ENCODE assay signal across 11 mouse cellular contexts in the genomic region with DNA sequence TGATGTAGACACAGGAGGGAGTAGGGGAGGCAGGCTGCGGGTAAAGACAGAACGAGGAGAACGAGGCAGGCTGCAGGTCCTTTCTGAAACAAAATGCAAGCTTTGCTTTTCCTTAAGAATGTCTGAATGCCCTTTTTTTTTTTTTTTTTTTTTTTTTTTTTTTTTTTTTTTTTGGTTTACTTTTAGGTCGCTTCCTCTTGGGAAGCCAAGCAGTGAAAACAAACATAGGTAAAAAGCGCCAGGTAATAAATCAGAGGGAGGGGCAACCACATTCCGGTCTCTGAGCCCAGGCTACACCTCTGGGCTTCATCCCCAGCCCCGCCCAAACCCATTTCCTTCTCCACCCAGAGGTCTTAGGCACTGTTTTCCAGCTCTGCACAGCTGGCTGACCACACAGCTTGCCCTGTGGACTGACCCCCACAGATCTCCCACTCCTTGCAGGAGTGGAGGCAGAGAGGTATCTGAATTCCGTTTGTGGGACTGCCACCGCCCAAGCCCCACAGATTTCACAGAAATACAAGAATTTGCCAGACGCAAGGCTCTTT. TPM values are rescaled to one million over a fixed set of nuclear protein-coding genes. Genes with fewer than 3 reads are reported as not detected.
DNase-seq lines count a peak whose midpoint lies in the region; ATAC-seq and TF ChIP-seq lines count a peak whose summit lies in the region.
"Had no signal": no experiment of that assay in that cellular context is flagged by ENCODE, and none has a peak within 500 bp of the region (broad histone marks: within the 10 kb centered on the region; RNA-seq: fewer than 3 reads in every experiment).

No protein-coding gene starts in this region.

- H3K4me1 ChIP-seq in embryonic facial prominence, embryonic 12.5 days, result peaks cover 15% of the 10 kb centered on the region; the same call in 1 of the 2 replicates
- H3K4me1 ChIP-seq in kidney, postnatal 0 days (replicated peaks; ENCODE audit: insufficient read depth, low read length), result peaks cover 4% of the 10 kb centered on the region; the same call in 1 of the 2 replicates
- H3K4me1 ChIP-seq in forebrain, embryonic 15.5 days, result peaks cover 20% of the 10 kb centered on the region; the same call in 1 of the 2 replicates

- H3K27me3 ChIP-seq in embryonic facial prominence, embryonic 12.5 days, result peaks cover 7% of the 10 kb centered on the region; the same call in 1 of the 2 replicates
- H3K27me3 ChIP-seq in kidney, postnatal 0 days (ENCODE audit: insufficient read depth, low read length), result no peaks in the 10 kb centered on the region
- H3K27me3 ChIP-seq in forebrain, embryonic 15.5 days, result no peaks in the 10 kb centered on the region

- no peaks in the 10 kb centered on the region for H3K9me3 ChIP-seq in embryonic facial prominence, embryonic 12.5 days
- H3K9me3 ChIP-seq in kidney, postnatal 0 days (replicated peaks; ENCODE audit: low read length), result no peaks in the 10 kb centered on the region
- H3K9me3 ChIP-seq in forebrain, embryonic 15.5 days, result no peaks in the 10 kb centered on the region; the same call in 1 of the 2 replicates
- H3K9me3 ChIP-seq: G1E had no signal

- no peak for ATAC-seq in embryonic facial prominence, embryonic 12.5 days (ENCODE audit: insufficient number of reproducible peaks, insufficient read depth, low FRiP score, low TSS enrichment)
- ATAC-seq in kidney, postnatal 0 days (replicated peaks; ENCODE audit: low FRiP score, low read depth), result peak; percentile 78
- no peak for ATAC-seq in forebrain, embryonic 15.5 days (replicated peaks)

- no peak overlapping the region for H3K9ac ChIP-seq in embryonic facial prominence, embryonic 12.5 days
- peak overlapping the region; percentile 4; the same call in 1 of the 2 replicates for H3K9ac ChIP-seq in kidney, postnatal 0 days (ENCODE audit: low read depth, low read length)
- no peak overlapping the region for H3K9ac ChIP-seq in forebrain, embryonic 15.5 days (replicated peaks)

- H3K4me2 ChIP-seq in embryonic facial prominence, embryonic 12.5 days (replicated peaks), result peak overlapping the region; percentile 48
- H3K4me2 ChIP-seq in kidney, postnatal 0 days (ENCODE audit: low read length), result peak overlapping the region; percentile 50
- H3K4me2 ChIP-seq in forebrain, embryonic 15.5 days (replicated peaks), result no peak overlapping the region

- H3K4me3 ChIP-seq in layer of hippocampus, adult 2 months, result no peak overlapping the region
- peak overlapping the region; percentile 30 for H3K4me3 ChIP-seq in embryonic facial prominence, embryonic 12.5 days
- peak overlapping the region; percentile 29; the same call in 1 of the 2 replicates for H3K4me3 ChIP-seq in kidney, postnatal 0 days (replicated peaks; ENCODE audit: low read depth, low read length)
- H3K4me3 ChIP-seq in forebrain, embryonic 15.5 days, result no peak overlapping the region

- H3K27ac ChIP-seq in layer of hippocampus, adult 2 months, result peak overlapping the region; percentile 23; the same call in 1 of the 2 replicates
- H3K27ac ChIP-seq in embryonic facial prominence, embryonic 12.5 days, result no peak overlapping the region
- H3K27ac ChIP-seq in kidney, postnatal 0 days, result no peak overlapping the region
- H3K27ac ChIP-seq in forebrain, embryonic 15.5 days (replicated peaks), result no peak overlapping the region

- 0 out of 2 replicates have a peak, but pooled peaks cover 3% of the 10 kb centered on the region for H3K36me3 ChIP-seq in embryonic facial prominence, embryonic 12.5 days
- no peaks in the 10 kb centered on the region for H3K36me3 ChIP-seq in kidney, postnatal 0 days (ENCODE audit: insufficient read depth, low read length)
- H3K36me3 ChIP-seq in forebrain, embryonic 15.5 days, result peaks cover 53% of the 10 kb centered on the region
- H3K36me3 ChIP-seq: G1E had no signal

- DNase-seq in layer of hippocampus, adult 2 months (ENCODE audit: low spot score in 2 of 2), result no peak
- DNase-seq in layer of hippocampus, postnatal 36 days, result no peak
- peak; percentile 63 for DNase-seq in kidney, postnatal 0 days (ENCODE audit: low spot score)
- peak; percentile 9 for DNase-seq in naive thymus-derived CD4-positive, alpha-beta T cell, adult 2 months (ENCODE audit: low read depth)
- DNase-seq in right cerebral cortex, postnatal 14 days, result no peak
- DNase-seq in cerebellum, postnatal 14 days, result no peak
- DNase-seq: cerebellum, adult 18-20 months; thymus, adult 18-20 months had no signal

- 33% methylated on average over 10 of the region's 10 CpGs for WGBS in embryonic facial prominence, embryonic 12.5 days
- 17% methylated on average over 10 of the region's 10 CpGs for WGBS in kidney, postnatal 0 days
- 65% methylated on average over 10 of the region's 10 CpGs for WGBS in forebrain, embryonic 15.5 days

- no peak for TF ChIP-seq CTCF in layer of hippocampus, adult 2 months (conservative IDR thresholded peaks at IDR 0.05)
- no peak for TF ChIP-seq CTCF in kidney, postnatal 0 days (IDR thresholded peaks at IDR 0.05; ENCODE audit: low read depth)

RNA-seq across cellular contexts. Expression of gene Gm6525, which starts 15.8 kb away (rescaled TPM):
- total RNA-seq in layer of hippocampus, adult 2 months (2021), result not detected
- not detected for total RNA-seq in layer of hippocampus, postnatal 36 days (2021)
- polyA plus RNA-seq in embryonic facial prominence, embryonic 12.5 days (2016; fragmentation: Nextera tagmentation; extraction: Ambion mirVana), result 0.97 and 1.00 TPM in 2 replicates
- 0.43 and 0.66 TPM in 2 replicates for polyA plus RNA-seq in kidney, postnatal 0 days (2015; fragmentation: Nextera tagmentation; extraction: Ambion mirVana)
- 3.3 and 4.2 TPM in 2 replicates for polyA plus RNA-seq in forebrain, embryonic 15.5 days (2015; fragmentation: Nextera tagmentation; extraction: Ambion mirVana)
- polyA plus RNA-seq: G1E had no signal

RNA-seq across cellular contexts. Expression of gene Mnd1, which starts 34.1 kb away (rescaled TPM):
- total RNA-seq in layer of hippocampus, adult 2 months (2021), result 1 to 10 TPM; 1.8 to 2.9 TPM
- total RNA-seq in layer of hippocampus, postnatal 36 days (2021), result 1 to 10 TPM; 2.3 to 3.1 TPM
- 14.4 and 15.7 TPM in 2 replicates for polyA plus RNA-seq in embryonic facial prominence, embryonic 12.5 days (2016; fragmentation: Nextera tagmentation; extraction: Ambion mirVana)
- 15.3 and 17.2 TPM in 2 replicates for polyA plus RNA-seq in kidney, postnatal 0 days (2015; fragmentation: Nextera tagmentation; extraction: Ambion mirVana)
- polyA plus RNA-seq in forebrain, embryonic 15.5 days (2015; fragmentation: Nextera tagmentation; extraction: Ambion mirVana), result 2.5 and 3.9 TPM in 2 replicates

Comparison
In these comparisons a context has a peak if more than half of its experiments do, and no peak if none do; other contexts are left out.
1. DNase-seq: peak in kidney, postnatal 0 days (single experiment) and naive thymus-derived CD4-positive, alpha-beta T cell, adult 2 months (single experiment); none in layer of hippocampus, adult 2 months (0 of 2), layer of hippocampus, postnatal 36 days (0 of 2), right cerebral cortex, postnatal 14 days (single experiment) and cerebellum, postnatal 14 days (0 of 2).
2. H3K4me3 ChIP-seq: peak in embryonic facial prominence, embryonic 12.5 days (single experiment) and kidney, postnatal 0 days (single experiment); none in layer of hippocampus, adult 2 months (single experiment) and forebrain, embryonic 15.5 days (single experiment).